Mouse (Mus musculus): ENCODE data around the gene Dolpp1. TPM values are rescaled to one million over a fixed set of nuclear protein-coding genes. Genes with fewer than 3 reads are reported as not detected.
A peak's percentile ranks its signal among the peaks of the same experiment; 100 is the strongest.

The Dolpp1 gene
- polyA plus RNA-seq, 1 experiment from 2014 or later = 16.8 TPM

- peaks cover 20 to 23% of the 10 kb centered on the region in 2 experiments for H3K4me1 ChIP-seq (ENCODE audit: control insufficient read depth in 2 of 2, insufficient read depth in 2 of 2, low read length in 2 of 2)
- H3K4me2 ChIP-seq (ENCODE audit: low read length) = no peak overlapping the region
- peaks cover 71% of the 10 kb centered on the region for H3K36me3 ChIP-seq (ENCODE audit: control insufficient read depth, insufficient read depth, low read length)
- H3K9ac ChIP-seq (ENCODE audit: low read length) = no peak overlapping the region
- no peaks in the 10 kb centered on the region for H3K27me3 ChIP-seq (ENCODE audit: control insufficient read depth, insufficient read depth, low read length)
- no peak overlapping the region for H3K4me3 ChIP-seq (ENCODE audit: control insufficient read depth in 1 of 2, insufficient read depth in 1 of 2, low read depth in 1 of 2, low read length in 2 of 2)
- WGBS = 87% methylated on average over 4 of the region's 4 CpGs
- no peaks in the 10 kb centered on the region for H3K9me3 ChIP-seq (ENCODE audit: control insufficient read depth, low read length)
- no peak for ATAC-seq (ENCODE audit: insufficient number of reproducible peaks, insufficient read depth, low FRiP score, low read depth)
- H3K27ac ChIP-seq (replicated peaks in 1 of 2; ENCODE audit: control insufficient read depth in 1 of 2, insufficient read depth in 1 of 2, low read depth in 2 of 2, low read length in 2 of 2) = no peak overlapping the region
Observed at GRCm38 (mm10) chr2:30436809-30437208, 44.8 kb downstream of the Dolpp1 start.

- no peak for ATAC-seq (ENCODE audit: insufficient number of reproducible peaks, insufficient read depth, low FRiP score, low read depth)
- Histone ChIP-seq H3K4me3 (ENCODE audit: control insufficient read depth in 1 of 2, insufficient read depth in 1 of 2, low read depth in 1 of 2, low read length in 2 of 2) (no peak overlapping the region), H3K4me1 (ENCODE audit: control insufficient read depth in 2 of 2, insufficient read depth in 2 of 2, low read length in 2 of 2) (peaks cover 29 to 32% of the 10 kb centered on the region in 2 experiments), H3K4me2 (ENCODE audit: low read length) (no peak overlapping the region), H3K9ac (ENCODE audit: low read length) (no peak overlapping the region), H3K27ac (replicated peaks in 1 of 2; ENCODE audit: control insufficient read depth in 1 of 2, insufficient read depth in 1 of 2, low read depth in 2 of 2, low read length in 2 of 2) (no peak overlapping the region), H3K9me3 (ENCODE audit: control insufficient read depth, low read length) (no peaks in the 10 kb centered on the region), H3K27me3 (ENCODE audit: control insufficient read depth, insufficient read depth, low read length) (no peaks in the 10 kb centered on the region), H3K36me3 (ENCODE audit: control insufficient read depth, insufficient read depth, low read length) (peaks cover 61% of the 10 kb centered on the region)
- 84% methylated on average over 4 of the region's 4 CpGs for WGBS
Observed at GRCm38 (mm10) chr2:30437791-30438190, 45.7 kb downstream of the Dolpp1 start.

- H3K4me1 ChIP-seq (ENCODE audit: control insufficient read depth in 2 of 2, insufficient read depth in 2 of 2, low read length in 2 of 2) = peaks cover 44 to 50% of the 10 kb centered on the region in 2 experiments
- H3K9ac ChIP-seq (ENCODE audit: low read length) = peak overlapping the region; percentile 86
- no peaks in the 10 kb centered on the region for H3K27me3 ChIP-seq (ENCODE audit: control insufficient read depth, insufficient read depth, low read length)
- peaks cover 62% of the 10 kb centered on the region for H3K36me3 ChIP-seq (ENCODE audit: control insufficient read depth, insufficient read depth, low read length)
- no peak for ATAC-seq (ENCODE audit: insufficient number of reproducible peaks, insufficient read depth, low FRiP score, low read depth)
- 85% methylated on average over 6 of the region's 6 CpGs for WGBS
- H3K4me2 ChIP-seq (ENCODE audit: low read length) = no peak overlapping the region
- peak overlapping the region; percentile 98 to 99 for H3K27ac ChIP-seq (replicated peaks in 1 of 2; ENCODE audit: control insufficient read depth in 1 of 2, insufficient read depth in 1 of 2, low read depth in 2 of 2, low read length in 2 of 2)
- H3K9me3 ChIP-seq (ENCODE audit: control insufficient read depth, low read length) = no peaks in the 10 kb centered on the region
- H3K4me3 ChIP-seq (ENCODE audit: control insufficient read depth in 1 of 2, insufficient read depth in 1 of 2, low read depth in 1 of 2, low read length in 2 of 2) = no peak overlapping the region
Observed at GRCm38 (mm10) chr2:30439631-30440030, 47.6 kb downstream of the Dolpp1 start.

- Histone ChIP-seq H3K4me1 (ENCODE audit: control insufficient read depth in 2 of 2, insufficient read depth in 2 of 2, low read length in 2 of 2) (peaks cover 50 to 56% of the 10 kb centered on the region in 2 experiments), H3K36me3 (ENCODE audit: control insufficient read depth, insufficient read depth, low read length) (peaks cover 63% of the 10 kb centered on the region), H3K4me3 (ENCODE audit: control insufficient read depth in 1 of 2, insufficient read depth in 1 of 2, low read depth in 1 of 2, low read length in 2 of 2) (no peak overlapping the region), H3K4me2 (ENCODE audit: low read length) (peak overlapping the region; percentile 87), H3K27me3 (ENCODE audit: control insufficient read depth, insufficient read depth, low read length) (no peaks in the 10 kb centered on the region), H3K9me3 (ENCODE audit: control insufficient read depth, low read length) (no peaks in the 10 kb centered on the region), H3K9ac (ENCODE audit: low read length) (peak overlapping the region; percentile 86), H3K27ac (replicated peaks in 1 of 2; ENCODE audit: control insufficient read depth in 1 of 2, insufficient read depth in 1 of 2, low read depth in 2 of 2, low read length in 2 of 2) (peak overlapping the region; percentile 98 to 99)
- 6% methylated on average over 3 of the region's 3 CpGs for WGBS
- no peak for ATAC-seq (ENCODE audit: insufficient number of reproducible peaks, insufficient read depth, low FRiP score, low read depth)
Observed at GRCm38 (mm10) chr2:30440211-30440700, 48.2 kb downstream of the Dolpp1 start.

- peak overlapping the region; percentile 87 for H3K4me2 ChIP-seq (ENCODE audit: low read length)
- 4% methylated on average over 12 of the region's 12 CpGs for WGBS
- no peaks in the 10 kb centered on the region for H3K9me3 ChIP-seq (ENCODE audit: control insufficient read depth, low read length)
- no peaks in the 10 kb centered on the region for H3K27me3 ChIP-seq (ENCODE audit: control insufficient read depth, insufficient read depth, low read length)
- ATAC-seq (ENCODE audit: insufficient number of reproducible peaks, insufficient read depth, low FRiP score, low read depth) = peak; percentile 40; the same call in 1 of the 2 replicates
- H3K27ac ChIP-seq (replicated peaks in 1 of 2; ENCODE audit: control insufficient read depth in 1 of 2, insufficient read depth in 1 of 2, low read depth in 2 of 2, low read length in 2 of 2) = peak overlapping the region; percentile 98 to 99
- H3K4me1 ChIP-seq (ENCODE audit: control insufficient read depth in 2 of 2, insufficient read depth in 2 of 2, low read length in 2 of 2) = peaks cover 56 to 63% of the 10 kb centered on the region in 2 experiments
- peak overlapping the region; percentile 86 for H3K9ac ChIP-seq (ENCODE audit: low read length)
- peaks cover 66% of the 10 kb centered on the region for H3K36me3 ChIP-seq (ENCODE audit: control insufficient read depth, insufficient read depth, low read length)
- H3K4me3 ChIP-seq (ENCODE audit: control insufficient read depth in 1 of 2, insufficient read depth in 1 of 2, low read depth in 1 of 2, low read length in 2 of 2) = peak overlapping the region; percentile 15 to 24; a peak in 3 of 4 replicates
Observed at GRCm38 (mm10) chr2:30440701-30441517, 48.9 kb downstream of the Dolpp1 start.

GRCm38 (mm10) chr2:30441518-30442497, 49.8 kb downstream of the Dolpp1 start:
- peak; percentile 68 for ATAC-seq (ENCODE audit: insufficient number of reproducible peaks, insufficient read depth, low FRiP score, low read depth)
- no peaks in the 10 kb centered on the region for H3K9me3 ChIP-seq (ENCODE audit: control insufficient read depth, low read length)
- no peaks in the 10 kb centered on the region for H3K27me3 ChIP-seq (ENCODE audit: control insufficient read depth, insufficient read depth, low read length)
- H3K9ac ChIP-seq (ENCODE audit: low read length) = peak overlapping the region; percentile 86
- H3K36me3 ChIP-seq (ENCODE audit: control insufficient read depth, insufficient read depth, low read length) = peaks cover 73% of the 10 kb centered on the region
- peak overlapping the region; percentile 39 to 41 for H3K4me3 ChIP-seq (ENCODE audit: control insufficient read depth in 1 of 2, insufficient read depth in 1 of 2, low read depth in 1 of 2, low read length in 2 of 2)
- H3K4me1 ChIP-seq (ENCODE audit: control insufficient read depth in 2 of 2, insufficient read depth in 2 of 2, low read length in 2 of 2) = peaks cover 60 to 72% of the 10 kb centered on the region in 2 experiments
- H3K4me2 ChIP-seq (ENCODE audit: low read length) = peak overlapping the region; percentile 87
- WGBS = 2% methylated on average over 15 of the region's 15 CpGs
- peak overlapping the region; percentile 98 to 99 for H3K27ac ChIP-seq (replicated peaks in 1 of 2; ENCODE audit: control insufficient read depth in 1 of 2, insufficient read depth in 1 of 2, low read depth in 2 of 2, low read length in 2 of 2)

- no peaks in the 10 kb centered on the region for H3K27me3 ChIP-seq (ENCODE audit: control insufficient read depth, insufficient read depth, low read length)
- 24% methylated on average over 5 of the region's 5 CpGs for WGBS
- H3K4me2 ChIP-seq (ENCODE audit: low read length) = peak overlapping the region; percentile 87
- H3K27ac ChIP-seq (replicated peaks in 1 of 2; ENCODE audit: control insufficient read depth in 1 of 2, insufficient read depth in 1 of 2, low read depth in 2 of 2, low read length in 2 of 2) = peak overlapping the region; percentile 98 to 99
- peaks cover 62 to 76% of the 10 kb centered on the region in 2 experiments for H3K4me1 ChIP-seq (ENCODE audit: control insufficient read depth in 2 of 2, insufficient read depth in 2 of 2, low read length in 2 of 2)
- ATAC-seq (ENCODE audit: insufficient number of reproducible peaks, insufficient read depth, low FRiP score, low read depth) = no peak
- peaks cover 73% of the 10 kb centered on the region for H3K36me3 ChIP-seq (ENCODE audit: control insufficient read depth, insufficient read depth, low read length)
- no peaks in the 10 kb centered on the region for H3K9me3 ChIP-seq (ENCODE audit: control insufficient read depth, low read length)
- H3K9ac ChIP-seq (ENCODE audit: low read length) = peak overlapping the region; percentile 86
- H3K4me3 ChIP-seq (ENCODE audit: control insufficient read depth in 1 of 2, insufficient read depth in 1 of 2, low read depth in 1 of 2, low read length in 2 of 2) = peak overlapping the region; percentile 39 to 41
Observed at GRCm38 (mm10) chr2:30442498-30442890, 50.4 kb downstream of the Dolpp1 start.

All from heart, embryonic 14.5 days (tissue).